Mouse (Mus musculus) thymus, adult 2 months (tissue): ENCODE measurements around the gene Hrh1.

ENCODE experiments used
- CTCF ChIP-seq: fragments of 200-500 bp; IDR thresholded peaks from 2 replicates; pipeline ENCODE4 v1.5.1; 2012; ENCODE audit warnings: mild to moderate bottlenecking, control low read depth, low read length, moderate library complexity, borderline replicate concordance; ENCODE audit not compliant: control insufficient read depth, poor library complexity, insufficient read depth; ENCODE audit errors: extremely low read depth
- POLR2A ChIP-seq: fragments of 200-500 bp; IDR thresholded peaks from 2 replicates; pipeline ENCODE4 v1.6.1; 2012; ENCODE audit warnings: mild to moderate bottlenecking, low read length, control low read depth, moderate library complexity; ENCODE audit not compliant: control insufficient read depth, poor library complexity, insufficient read depth; ENCODE audit errors: extremely low read depth

DNA sequence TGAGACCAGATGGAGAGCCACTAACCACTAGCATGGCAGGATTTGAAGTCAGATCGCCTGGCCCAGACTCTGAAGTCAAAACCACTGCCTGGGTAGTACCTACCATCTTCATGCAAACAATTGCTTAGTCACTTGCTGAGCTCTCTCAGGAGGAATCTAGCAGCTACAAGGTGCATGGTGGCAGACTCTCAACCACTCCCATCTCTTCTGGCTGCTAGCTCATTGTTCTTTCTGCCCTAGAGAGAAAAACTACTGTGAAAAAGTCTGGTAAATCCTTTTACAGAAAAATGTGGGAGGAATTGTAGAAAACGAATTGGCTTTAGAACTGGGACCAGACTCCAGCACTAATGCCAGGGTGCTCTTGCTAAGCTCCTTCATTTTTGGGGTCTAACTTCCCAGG is 7.6 kb upstream of the Hrh1 start:
- TF ChIP-seq CTCF = no peak
- no peak for TF ChIP-seq POLR2A
